In genomic region chr4:129250759-129251481, GRCm38 (mm10) we compare ENCODE assay signal across 8 mouse cellular contexts. TPM values are rescaled to one million over a fixed set of nuclear protein-coding genes. Genes with fewer than 3 reads are reported as not detected.
DNase-seq lines count a peak whose midpoint lies in the region; ATAC-seq lines count a peak whose summit lies in the region.

No protein-coding gene starts in this region.

- peaks cover 11% of the 10 kb centered on the region for H3K4me1 ChIP-seq in embryonic facial prominence, embryonic 12.5 days
- H3K4me1 ChIP-seq in intestine, embryonic 16.5 days (ENCODE audit: control insufficient read depth, insufficient read depth, low read length) = peaks cover 21% of the 10 kb centered on the region
- H3K4me1 ChIP-seq in stomach, embryonic 15.5 days = peaks cover 34% of the 10 kb centered on the region

- no peak overlapping the region for H3K27ac ChIP-seq in embryonic facial prominence, embryonic 12.5 days
- H3K27ac ChIP-seq in intestine, embryonic 16.5 days (ENCODE audit: low read length) = peak overlapping the region; percentile 99
- peak overlapping the region; percentile 94 for H3K27ac ChIP-seq in stomach, embryonic 15.5 days

- H3K27me3 ChIP-seq in embryonic facial prominence, embryonic 12.5 days = peaks cover 62% of the 10 kb centered on the region
- H3K27me3 ChIP-seq in intestine, embryonic 16.5 days (replicated peaks; ENCODE audit: control insufficient read depth, insufficient read depth, low read length) = peaks cover 5% of the 10 kb centered on the region; the same call in 1 of the 2 replicates
- H3K27me3 ChIP-seq in stomach, embryonic 15.5 days (replicated peaks) = no peaks in the 10 kb centered on the region

- 19% methylated on average over 15 of the region's 15 CpGs for WGBS in embryonic facial prominence, embryonic 12.5 days
- 34% methylated on average over 15 of the region's 15 CpGs for WGBS in intestine, embryonic 16.5 days
- 38% methylated on average over 15 of the region's 15 CpGs for WGBS in stomach, embryonic 15.5 days

- H3K4me3 ChIP-seq in embryonic facial prominence, embryonic 12.5 days = no peak overlapping the region
- H3K4me3 ChIP-seq in intestine, embryonic 16.5 days (ENCODE audit: low read length) = peak overlapping the region; percentile 17; the same call in 1 of the 2 replicates
- H3K4me3 ChIP-seq in stomach, embryonic 15.5 days (replicated peaks) = no peak overlapping the region

- no peak overlapping the region for H3K9ac ChIP-seq in embryonic facial prominence, embryonic 12.5 days
- H3K9ac ChIP-seq in intestine, embryonic 16.5 days (ENCODE audit: low read depth, low read length) = peak overlapping the region; percentile 70
- H3K9ac ChIP-seq in stomach, embryonic 15.5 days = no peak overlapping the region

- ATAC-seq in embryonic facial prominence, embryonic 12.5 days (ENCODE audit: insufficient number of reproducible peaks, insufficient read depth, low FRiP score, low TSS enrichment) = no peak
- ATAC-seq in intestine, embryonic 16.5 days = peak; percentile 88
- peak; percentile 77 for ATAC-seq in stomach, embryonic 15.5 days (ENCODE audit: insufficient read depth, low FRiP score, low read depth)

- H3K4me2 ChIP-seq in embryonic facial prominence, embryonic 12.5 days (replicated peaks) = peak overlapping the region; percentile 28
- H3K4me2 ChIP-seq in intestine, embryonic 16.5 days (ENCODE audit: low read depth, low read length) = peak overlapping the region; percentile 56
- H3K4me2 ChIP-seq in stomach, embryonic 15.5 days = peak overlapping the region; percentile 33

- no peaks in the 10 kb centered on the region for H3K9me3 ChIP-seq in embryonic facial prominence, embryonic 12.5 days
- H3K9me3 ChIP-seq in intestine, embryonic 16.5 days (ENCODE audit: control insufficient read depth, low read length) = no peaks in the 10 kb centered on the region
- no peaks in the 10 kb centered on the region for H3K9me3 ChIP-seq in stomach, embryonic 15.5 days

- no peaks in the 10 kb centered on the region for H3K36me3 ChIP-seq in embryonic facial prominence, embryonic 12.5 days
- H3K36me3 ChIP-seq in intestine, embryonic 16.5 days (ENCODE audit: control insufficient read depth, insufficient read depth, low read length) = no peaks in the 10 kb centered on the region
- no peaks in the 10 kb centered on the region for H3K36me3 ChIP-seq in stomach, embryonic 15.5 days

- DNase-seq in cerebellum, adult 18-20 months = peak; percentile 60 to 65
- no peak for DNase-seq in cerebellum, adult 11 months
- DNase-seq in lung, adult 18-20 months = peak; percentile 74 to 78
- no peak for DNase-seq in T-cell, adult 2 months (ENCODE audit: low spot score)
- no peak for DNase-seq in left cerebral cortex, adult 9 months (ENCODE audit: low spot score in 2 of 2)

RNA-seq across cellular contexts. Expression of gene C77080, which starts 10.3 kb away (rescaled TPM):
- 5.2 and 5.6 TPM in 2 replicates for polyA plus RNA-seq in embryonic facial prominence, embryonic 12.5 days (2016; fragmentation: Nextera tagmentation; extraction: Ambion mirVana)
- polyA plus RNA-seq in intestine, embryonic 16.5 days (2015; fragmentation: Nextera tagmentation; extraction: Ambion mirVana) = 6.5 and 7.5 TPM in 2 replicates
- 11.8 and 12.6 TPM in 2 replicates for polyA plus RNA-seq in stomach, embryonic 15.5 days (2015; fragmentation: Nextera tagmentation; extraction: Ambion mirVana)

RNA-seq across cellular contexts. Expression of gene Sync, which starts 36.5 kb away (rescaled TPM):
- polyA plus RNA-seq in embryonic facial prominence, embryonic 12.5 days (2016; fragmentation: Nextera tagmentation; extraction: Ambion mirVana) = 1.1 and 1.2 TPM in 2 replicates
- 1.1 and 1.3 TPM in 2 replicates for polyA plus RNA-seq in intestine, embryonic 16.5 days (2015; fragmentation: Nextera tagmentation; extraction: Ambion mirVana)
- polyA plus RNA-seq in stomach, embryonic 15.5 days (2015; fragmentation: Nextera tagmentation; extraction: Ambion mirVana) = 2.0 and 2.1 TPM in 2 replicates

Comparison
In these comparisons a context has a peak if more than half of its experiments do, and no peak if none do; other contexts are left out.
1. DNase-seq: peak in cerebellum, adult 18-20 months (2 of 2) and lung, adult 18-20 months (2 of 2); none in cerebellum, adult 11 months (single experiment), T-cell, adult 2 months (single experiment) and left cerebral cortex, adult 9 months (0 of 2).
2. Peak in every context shown above with its lines, with median percentiles within 50 percentile points of each other: H3K4me2 ChIP-seq.